Mouse (Mus musculus): ENCODE results near the gene Lim2. TPM values are rescaled to one million over a fixed set of nuclear protein-coding genes. Genes with fewer than 3 reads are reported as not detected.

Lim2 gene
- total RNA-seq, 2 experiments from 2014 or later, result not detected

DNA sequence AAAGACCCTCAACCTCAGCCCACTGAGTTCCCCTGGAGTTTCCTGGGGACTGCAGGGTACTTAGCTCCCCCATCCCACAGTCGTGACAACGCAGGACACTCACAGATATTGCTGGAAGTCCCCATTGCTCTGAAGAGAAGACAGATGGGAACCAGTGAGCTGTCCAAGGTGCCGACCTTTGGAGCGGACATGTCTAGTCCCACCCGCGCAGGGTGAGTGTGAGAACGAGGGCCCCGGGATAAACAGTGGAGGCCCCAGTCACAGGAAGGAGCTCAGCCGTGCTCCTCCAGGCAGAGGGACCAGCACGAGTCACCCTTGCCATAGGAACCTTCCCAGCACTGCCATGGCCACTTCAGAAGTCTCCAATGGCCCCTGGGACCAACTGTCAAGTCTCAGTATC, 55.8 kb downstream of the Lim2 start:
- no peak for DNase-seq
- intact Hi-C loops (cut with DNase I), result no loop called here

Small RNA genes within 50 kb of the gene (microRNA-seq; reads per million reads assigned to microRNA genes)
- 3.4 to 7.2 reads per million in 2 experiments for gene Mir7051 (ENCODE audit: borderline number of aligned reads in 2 of 2)

Other genes starting within 250 kb of the Lim2 start
- gene Zfp715, start 114.4 kb upstream of the Lim2 start, total RNA-seq (2021), result 10 to 100 TPM; 15.0 to 17.2 TPM
- not detected for gene Siglecf, start 76.3 kb upstream of the Lim2 start, total RNA-seq (2021)
- under 1 TPM; 0.22 to 0.51 TPM for gene Siglecg, start 19.5 kb upstream of the Lim2 start, total RNA-seq (2021)
- gene Nkg7, start 9.4 kb downstream of the Lim2 start, total RNA-seq (2021), result not detected
- not detected for gene Cldnd2, start 13.1 kb downstream of the Lim2 start, total RNA-seq (2021)
- 1,000 to 10,000 TPM; 1,276 to 1,377 TPM for gene Etfb, start 16.4 kb downstream of the Lim2 start, total RNA-seq (2021)
- gene Gm45233, start 16.5 kb downstream of the Lim2 start, total RNA-seq (2021), result under 1 TPM in 1 of 2 experiments, not detected in 1; 0.70 TPM
- gene Vsig10l, start 35.5 kb downstream of the Lim2 start, total RNA-seq (2021), result 1 to 10 TPM; 2.0 to 2.5 TPM
- gene Iglon5, start 62.4 kb downstream of the Lim2 start, total RNA-seq (2021), result under 1 TPM; 0.19 to 0.36 TPM
- gene 4931406B18Rik, start 78.3 kb downstream of the Lim2 start, total RNA-seq (2021), result not detected
- 1 to 10 TPM; 3.8 to 4.4 TPM for gene Cd33, start 116.8 kb downstream of the Lim2 start, total RNA-seq (2021)
- under 1 TPM; 0.87 to 0.94 TPM for gene Zfp658, start 134.6 kb downstream of the Lim2 start, total RNA-seq (2021)
- gene Zfp719, start 151.9 kb downstream of the Lim2 start, total RNA-seq (2021), result 1 to 10 TPM; 4.8 to 5.9 TPM
- gene Zfp819, start 179.5 kb downstream of the Lim2 start, total RNA-seq (2021), result not detected
- not detected for gene Ceacam18, start 207.0 kb downstream of the Lim2 start, total RNA-seq (2021)
- gene Siglece, start 232.5 kb downstream of the Lim2 start, total RNA-seq (2021), result 1 to 10 TPM in 1 of 2 experiments, under 1 TPM in 1; 0.94 to 1.3 TPM
- gene Ctu1, start 244.3 kb downstream of the Lim2 start, total RNA-seq (2021), result 1 to 10 TPM; 3.4 to 3.5 TPM